Mouse (Mus musculus): Measurements from ENCODE around the gene Mrpl11.

DNA sequence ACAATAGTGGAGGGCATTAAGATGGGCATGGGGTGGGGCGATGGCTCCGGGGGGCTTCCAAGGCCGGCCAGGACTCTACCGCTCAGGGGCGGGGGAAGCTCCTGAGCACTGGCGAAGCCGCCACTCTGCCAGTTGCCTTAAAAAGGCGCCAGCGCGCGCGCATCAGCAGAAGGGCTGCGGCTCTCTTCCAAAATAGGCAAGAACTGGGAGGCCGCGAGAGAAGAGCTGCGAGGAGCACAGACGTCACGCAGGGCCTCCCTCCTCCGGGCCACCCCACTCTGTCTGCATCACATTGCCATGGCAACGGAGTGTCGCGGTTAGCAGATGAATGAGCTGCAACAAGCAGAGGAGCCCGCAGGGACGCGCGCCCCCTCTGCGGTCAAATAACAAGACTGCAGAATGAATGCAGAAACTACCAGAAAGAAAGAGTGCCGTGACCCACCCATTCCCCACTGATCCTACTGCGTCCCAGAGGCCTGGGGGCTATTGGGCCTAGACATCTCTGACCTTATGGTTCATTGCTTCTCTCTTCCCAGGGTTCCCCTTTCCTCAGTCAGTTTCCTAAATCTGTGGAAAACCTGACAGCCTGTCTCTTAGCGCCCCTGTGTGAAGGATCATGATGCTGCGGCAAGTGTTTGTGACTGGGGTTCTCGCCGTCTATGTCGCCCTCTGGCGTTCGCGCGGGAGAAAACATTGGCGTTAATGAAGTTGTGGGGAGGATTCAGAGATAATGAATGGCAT, 39.9 kb downstream of the Mrpl11 start:
- TF ChIP-seq CTCF (IDR thresholded peaks at IDR 0.05; ENCODE audit: borderline replicate concordance, insufficient read depth, low read depth, low read length), result peak; percentile 100
- no peak for TF ChIP-seq POLR2A (IDR thresholded peaks at IDR 0.05; ENCODE audit: borderline replicate concordance, insufficient read depth, low read length)

All from cerebellum, adult 2 months (tissue).